Mouse (Mus musculus) gastrocnemius, adult 18-20 months (tissue): ENCODE data around the gene Cotl1. TPM values are rescaled to one million over a fixed set of nuclear protein-coding genes. Genes with fewer than 3 reads are reported as not detected.

Experiments used
- DNase-seq: peaks from one replicate; pipeline ENCODE4 v3.0.0; 2021; ENCODE audit warnings: low spot score
- total RNA-seq, 2 experiments: library from RNA; stranded (reverse); gene quantifications; 2 replicates each; pipeline ENCODE4 v1.2.3; 2021

Gene Cotl1
- total RNA-seq, 2 experiments from 2014 or later = 4.7 to 6.0 TPM

- no peak for DNase-seq
Observed at GRCm38 (mm10) chr8:119788607-119789381, 51.5 kb downstream of the Cotl1 start.

- DNase-seq = no peak
Observed at GRCm38 (mm10) chr8:119787341-119787740, 53.0 kb downstream of the Cotl1 start.

- DNase-seq = no peak
Observed at GRCm38 (mm10) chr8:119786871-119787270, 53.5 kb downstream of the Cotl1 start.

DNA sequence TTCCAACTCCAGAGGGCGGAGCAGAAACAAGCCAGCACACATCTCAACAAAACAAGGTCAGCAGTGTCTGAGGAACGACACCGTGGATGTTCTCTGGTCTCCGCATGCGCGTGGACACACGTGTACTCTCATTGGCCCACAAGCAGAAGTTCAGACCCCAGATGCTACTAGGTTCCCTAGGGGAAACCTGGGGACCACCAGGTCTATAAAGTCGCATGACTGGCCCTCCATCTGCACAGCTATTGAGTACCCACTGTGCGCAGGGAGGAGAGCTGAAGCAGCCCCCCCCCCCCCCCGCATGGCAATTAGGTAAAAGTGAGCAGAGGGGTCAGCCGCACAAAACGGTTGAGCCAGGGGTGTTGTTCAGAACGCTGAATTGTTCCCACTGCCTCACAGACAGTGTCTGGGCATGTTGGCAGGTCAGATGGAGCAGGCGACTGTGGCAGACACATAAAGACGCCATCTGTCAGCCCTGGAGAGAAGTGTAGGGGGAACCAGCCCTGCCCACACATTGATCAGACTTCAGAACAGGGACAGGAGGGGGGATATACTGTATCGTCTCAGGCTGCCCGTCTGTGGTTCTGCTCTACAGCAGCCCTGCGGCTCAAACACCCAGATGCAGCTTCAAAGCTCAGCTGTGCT is 54.5 kb downstream of the Cotl1 start:
- no peak for DNase-seq

- DNase-seq = no peak
Observed at GRCm38 (mm10) chr8:119784676-119785075, 55.7 kb downstream of the Cotl1 start.

DNA sequence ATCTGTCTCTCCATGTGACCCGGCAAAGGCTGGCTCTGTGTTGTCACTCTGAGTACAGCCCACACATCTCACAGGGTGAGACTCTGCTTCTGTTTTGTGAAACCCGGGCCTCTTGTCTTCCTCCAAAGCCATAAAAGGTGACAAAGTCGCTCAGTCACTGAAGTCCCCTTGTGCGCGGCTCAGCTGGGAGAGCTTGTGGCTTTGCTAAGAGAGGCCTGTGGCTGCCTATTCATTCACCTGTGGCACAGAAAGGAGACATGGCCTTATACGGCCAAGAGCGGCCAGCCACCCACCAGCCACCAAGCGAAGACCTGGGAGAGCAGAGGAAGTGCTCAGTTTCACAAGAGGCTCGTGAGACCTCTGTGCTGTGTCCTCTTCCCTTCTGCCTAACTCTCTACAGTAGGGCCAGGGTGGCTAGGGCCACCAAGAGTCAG is 56.2 kb downstream of the Cotl1 start:
- DNase-seq = no peak

DNA sequence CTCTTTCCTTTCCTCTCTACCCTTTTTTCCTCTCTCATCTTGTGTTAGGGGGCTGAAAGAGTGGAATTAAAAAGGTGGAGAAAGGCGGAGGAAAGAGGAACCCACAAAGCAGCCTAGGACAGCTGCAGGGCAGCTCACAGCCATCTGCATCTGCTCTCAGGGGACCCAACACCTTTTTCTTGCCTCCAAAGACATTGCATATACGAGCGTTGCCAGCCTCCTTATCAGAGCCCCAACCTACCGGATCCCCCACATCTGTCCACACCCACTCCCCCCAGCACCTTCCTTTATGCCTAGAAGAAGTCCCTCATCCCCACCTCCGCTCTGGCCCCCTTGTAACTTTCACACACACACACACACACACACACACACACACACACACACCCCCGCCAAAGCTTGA is 56.8 kb downstream of the Cotl1 start:
- no peak for DNase-seq

DNA sequence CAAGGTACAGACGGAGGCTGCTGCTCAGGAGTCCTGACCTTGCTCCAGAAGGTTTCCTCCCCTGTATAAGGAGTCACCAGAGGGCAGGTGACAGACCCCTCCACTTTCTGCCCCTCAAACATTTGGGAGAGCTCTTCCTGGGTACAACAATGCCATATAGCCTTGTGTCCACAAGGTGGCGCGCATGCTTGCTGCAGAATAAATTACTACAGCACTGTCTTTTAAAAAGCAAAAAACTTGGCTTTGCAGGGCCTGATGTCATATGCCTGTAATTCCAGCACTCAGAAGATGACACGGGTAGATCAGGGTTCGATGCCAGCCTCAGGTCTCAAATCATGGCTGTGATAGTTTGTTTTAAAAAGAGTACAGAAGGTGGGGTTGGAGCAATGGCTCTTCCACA is 57.6 kb downstream of the Cotl1 start:
- DNase-seq = peak; percentile 78

DNA sequence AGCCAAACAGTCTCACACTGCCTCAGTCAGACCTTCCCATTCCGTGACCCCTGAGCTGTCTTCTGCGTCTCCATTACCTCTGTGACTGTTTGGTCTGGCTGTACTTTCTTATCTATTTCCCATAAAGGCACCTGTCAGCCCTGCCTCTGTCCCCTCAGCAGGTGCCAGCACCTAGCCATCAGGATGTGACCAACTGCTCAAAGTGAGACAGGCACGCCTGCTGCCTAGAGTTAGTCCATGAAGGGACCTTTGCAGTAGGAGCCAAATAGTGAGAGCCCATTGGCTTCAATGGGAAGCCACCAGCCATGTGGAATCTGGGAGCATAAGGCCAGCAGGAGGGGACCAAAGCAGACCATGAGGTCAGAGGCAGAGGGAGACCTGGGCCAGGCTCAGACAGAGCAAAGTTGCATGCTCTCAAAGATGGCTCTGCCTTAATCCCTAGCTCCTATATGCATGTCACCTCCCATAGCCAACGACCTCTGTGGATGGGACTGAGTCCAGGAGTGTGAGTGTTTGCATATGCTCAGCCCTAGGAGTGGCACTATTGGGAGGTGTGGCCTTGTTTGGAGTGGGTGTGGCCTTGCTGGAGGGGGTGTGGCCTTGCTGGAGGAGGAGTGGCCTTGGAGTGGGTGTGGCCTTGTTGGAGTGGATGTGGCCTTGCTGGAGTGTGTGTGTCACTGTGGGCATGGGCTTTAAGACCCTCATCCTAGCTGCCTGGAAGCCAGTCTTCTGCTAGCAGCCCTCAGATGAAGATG is 59.1 kb downstream of the Cotl1 start:
- DNase-seq = no peak

DNA sequence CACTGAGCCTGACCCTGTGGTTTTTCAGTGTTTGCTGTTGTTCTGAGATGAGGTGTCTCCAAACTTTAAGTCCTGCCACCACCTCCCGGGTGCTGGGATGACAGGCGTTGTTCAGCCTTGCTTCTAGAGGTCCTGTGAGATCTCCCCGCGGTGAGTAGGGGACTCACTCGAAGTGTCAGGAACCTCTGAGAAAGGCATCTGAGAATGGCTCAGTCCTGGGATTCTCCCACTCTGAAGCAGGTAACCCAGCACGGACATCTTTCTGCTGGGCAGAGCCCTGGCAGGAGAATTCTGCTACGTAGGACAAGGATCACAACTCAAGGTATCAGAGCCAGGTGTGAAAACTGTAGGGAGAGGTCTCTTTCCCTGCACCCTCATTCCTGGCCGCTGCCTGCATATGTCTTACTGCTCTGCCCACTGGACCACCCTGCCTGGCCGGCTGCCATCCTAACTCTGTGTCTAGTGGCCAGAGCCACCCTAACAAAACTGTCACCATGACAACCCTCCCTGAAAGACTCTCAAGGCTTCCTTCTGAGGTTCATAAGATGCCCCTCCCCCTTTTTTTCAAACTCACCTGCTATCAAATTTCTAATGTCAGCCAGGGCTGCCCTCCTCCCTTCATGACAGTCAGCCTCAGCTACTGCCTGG is 59.8 kb downstream of the Cotl1 start:
- no peak for DNase-seq

- peak; percentile 88 for DNase-seq
Observed at GRCm38 (mm10) chr8:119779013-119779737, 61.2 kb downstream of the Cotl1 start.

DNA sequence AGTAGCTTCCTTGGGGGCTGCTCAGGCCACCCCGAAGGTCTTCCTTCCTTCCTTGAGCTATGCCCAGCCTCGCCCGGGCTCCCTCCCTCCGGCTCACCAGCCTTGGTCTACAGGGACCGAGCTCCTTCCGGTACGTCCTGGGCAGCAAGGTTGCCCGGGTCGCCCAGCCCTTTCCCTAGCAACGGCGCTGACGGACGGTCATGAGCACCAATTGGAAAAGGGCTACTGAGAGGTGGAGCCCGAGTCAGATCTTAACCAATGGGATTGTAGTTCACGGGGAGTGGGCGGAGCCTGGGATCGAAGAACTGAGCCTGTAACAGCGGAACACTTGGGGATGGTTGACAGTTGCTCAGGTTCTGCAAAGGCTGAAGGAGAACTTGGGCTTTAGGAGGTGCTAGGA is 62.1 kb downstream of the Cotl1 start, which contains the start of gene Tldc1:
TSS of gene Tldc1 (minus strand) at position 154 of the 400 bp plus-strand sequence.
- peak; percentile 100 for DNase-seq

DNA sequence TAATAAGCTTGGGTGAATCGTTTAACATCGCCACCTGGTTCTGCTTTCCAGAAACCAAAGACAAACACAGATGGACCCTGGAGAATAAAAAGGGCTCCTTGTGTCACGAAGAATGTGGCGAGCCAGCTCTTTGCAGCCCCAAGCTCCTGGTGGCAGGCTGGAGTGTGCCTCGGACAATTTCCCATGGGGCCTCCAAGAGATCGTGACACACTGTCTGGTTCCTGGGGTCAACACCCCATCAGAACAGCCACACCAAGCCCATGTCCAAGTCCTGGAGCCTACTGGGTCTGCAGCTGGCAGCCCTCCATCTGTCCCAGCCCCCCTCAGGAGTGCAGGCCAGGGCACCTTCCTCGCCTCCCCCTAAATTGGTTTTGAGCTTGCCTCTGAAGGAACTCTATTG is 62.6 kb downstream of the Cotl1 start:
- DNase-seq = no peak

GRCm38 (mm10) chr8:119776668-119777245 is 63.6 kb downstream of the Cotl1 start:
- no peak for DNase-seq

DNA sequence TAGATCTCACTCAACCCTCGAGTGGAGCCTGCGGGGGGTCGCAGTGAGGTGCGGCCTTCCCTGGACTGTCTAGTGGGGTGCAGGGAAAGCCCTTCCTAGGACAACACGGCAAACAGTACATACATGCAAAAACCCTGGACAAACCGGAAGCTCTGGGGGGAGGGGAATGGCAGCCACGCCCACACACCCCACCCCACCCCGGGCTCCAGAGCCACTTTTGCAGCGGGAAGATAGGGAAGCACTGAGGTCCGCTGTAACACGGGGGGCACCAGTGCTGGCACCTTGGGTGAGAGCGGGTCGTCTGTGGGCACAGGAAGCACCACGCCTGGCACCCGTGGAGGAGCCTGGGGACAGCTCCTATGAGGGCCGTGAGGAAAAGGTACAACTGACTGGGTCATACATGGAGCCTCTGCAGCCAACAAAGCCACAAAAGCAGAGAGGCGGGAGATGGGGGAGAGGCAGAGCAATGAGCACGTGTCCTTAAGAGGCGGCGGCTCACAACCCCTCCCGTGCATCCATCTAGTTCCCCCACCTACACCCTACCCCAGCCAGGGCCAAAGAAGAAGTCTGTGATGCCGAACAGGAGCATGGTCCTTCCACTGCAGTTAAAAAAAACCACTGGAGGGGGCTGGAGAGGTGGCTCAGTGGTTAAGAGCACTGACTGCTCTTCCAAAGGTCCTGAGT is 74.4 kb downstream of the Cotl1 start:
- no peak for DNase-seq

DNA sequence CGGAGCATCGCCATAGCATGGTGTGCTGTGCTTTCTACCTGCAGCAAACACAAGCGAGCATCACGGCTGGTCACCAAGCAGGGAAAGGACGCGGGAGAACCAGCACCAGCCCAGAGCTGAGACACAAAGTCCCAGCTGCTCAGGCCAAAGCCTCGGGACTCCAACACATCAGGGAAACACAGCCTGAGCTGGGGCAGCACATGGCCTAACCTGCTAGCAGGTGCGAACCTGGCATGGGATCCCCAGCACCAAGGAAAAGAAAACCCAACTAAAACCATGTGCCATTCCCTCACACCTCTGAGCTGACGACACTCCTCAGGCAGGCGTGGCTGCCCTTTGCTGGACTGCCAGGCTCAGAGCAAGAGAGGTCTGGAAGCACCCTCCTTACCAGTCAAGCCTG is 75.0 kb downstream of the Cotl1 start:
- no peak for DNase-seq

GRCm38 (mm10) chr8:119762226-119763220 is 77.8 kb downstream of the Cotl1 start:
- no peak for DNase-seq

- DNase-seq = no peak
Observed at GRCm38 (mm10) chr8:119761692-119762091, 78.7 kb downstream of the Cotl1 start.
